Mouse (Mus musculus) heart, adult 2 months (tissue): ENCODE data around the gene Troap. TPM values are rescaled to one million over a fixed set of nuclear protein-coding genes. Genes with fewer than 3 reads are reported as not detected.
"Not testable (repeated sequence)": the region's sequence is repeated elsewhere in the genome, so short reads cannot be mapped to it uniquely, and the experiment has no call there.

Experiments used
- DNase-seq, 2 experiments: peaks; one replicate each; pipeline ENCODE4 v3.0.0; 2021
- H3K27ac ChIP-seq: fragments of 200-600 bp; 2 replicates; pipeline ENCODE4 v1.8.1; 2022
- H3K27me3 ChIP-seq: fragments of 200-500 bp; 2 replicates; pipeline ENCODE4 v1.6.1; 2012; ENCODE audit warnings: mild to moderate bottlenecking, low read length, inconsistent platforms, mixed read lengths; ENCODE audit not compliant: control insufficient read depth, insufficient read depth
- H3K36me3 ChIP-seq: fragments of 200-500 bp; 2 replicates; pipeline ENCODE4 v1.6.1; 2012; ENCODE audit warnings: low read length, inconsistent platforms; ENCODE audit not compliant: control insufficient read depth, insufficient read depth
- H3K4me1 ChIP-seq: fragments of 200-500 bp; 2 replicates; pipeline ENCODE4 v1.6.1; 2011; ENCODE audit warnings: low read length; ENCODE audit not compliant: control insufficient read depth, insufficient read depth
- H3K4me3 ChIP-seq: fragments of 200-600 bp; 2 replicates; pipeline ENCODE4 v1.8.1; 2022
- H3K79me2 ChIP-seq: fragments of 200-500 bp; replicated peaks from 2 replicates; pipeline ENCODE4 v1.6.1; 2012; ENCODE audit warnings: mild to moderate bottlenecking, inconsistent platforms, low read length, moderate library complexity, mixed read lengths; ENCODE audit not compliant: control insufficient read depth, insufficient read depth
- H3K9ac ChIP-seq: fragments of 200-500 bp; 2 replicates; pipeline ENCODE4 v1.6.1; 2012; ENCODE audit warnings: low read depth, mild to moderate bottlenecking, control low read depth, inconsistent platforms, low read length, mixed read lengths
- CTCF ChIP-seq: fragments of 200-600 bp; IDR thresholded peaks from 2 replicates; pipeline ENCODE4 v1.8.1; 2022; ENCODE audit warnings: antibody characterized with exemption, mild to moderate bottlenecking, moderate library complexity
- EP300 ChIP-seq: fragments of 200-500 bp; IDR thresholded peaks from 2 replicates; pipeline ENCODE4 v1.6.1; 2011; ENCODE audit warnings: low read depth, low read length, control low read depth; ENCODE audit not compliant: insufficient read depth
- POLR2A ChIP-seq: fragments of 200-500 bp; IDR thresholded peaks from 2 replicates; pipeline ENCODE4 v1.6.1; 2011; ENCODE audit warnings: mild to moderate bottlenecking, low read depth, low read length, control low read depth; ENCODE audit not compliant: insufficient read depth
- WGBS: fragments of 180-500 bp; shearing (Covaris S2); methylation state at CpG from one replicate; pipeline ENCODE4 v1.1.7; 2018; 5-methylcytosine and 5-hydroxymethylcytosine counted together
- intact Hi-C: fragments of 180-260 bp; cut with DNase I; formaldehyde crosslinking; loops from one replicate; pipeline ENCODE4 v1.15.1; 2025
- polyA plus RNA-seq: library from polyadenylated mRNA; depleted of rRNA; stranded (reverse); fragments of >200 nt; gene quantifications from 2 replicates; pipeline ENCODE4 v1.2.3, GENCODE M21; 2012
- total RNA-seq, 2 experiments: library from RNA; stranded (reverse); gene quantifications; 2 replicates each; pipeline ENCODE4 v1.2.3; 2021

Troap gene
- total and polyA plus RNA-seq, 3 experiments: 0.31 to 0.53 TPM; not detected in 1

GRCm38 (mm10) chr15:99074600-99075333, 392 bp downstream of the Troap start:
- Histone ChIP-seq H3K79me2 (no peaks in the 10 kb centered on the region), H3K36me3 (no peaks in the 10 kb centered on the region), H3K9ac (peak overlapping the region; percentile 64), H3K27ac (peak overlapping the region; percentile 86), H3K4me1 (peaks cover 2% of the 10 kb centered on the region), H3K27me3 (no peaks in the 10 kb centered on the region), H3K4me3 (peak overlapping the region; percentile 77)
- TF ChIP-seq POLR2A (peak; percentile 90), CTCF (no peak), EP300 (0 out of 2 replicates have a peak, but pooled peaks have one; percentile 30)
- WGBS: under 1% methylated on average over 44 of the region's 44 CpGs
- DNase-seq: peak; percentile 97 to 98
- intact Hi-C loops: no loop called here

- intact Hi-C loops, H3K9ac ChIP-seq, H3K27me3 ChIP-seq, DNase-seq, H3K4me1 ChIP-seq, H3K79me2 ChIP-seq, H3K4me3 ChIP-seq, H3K27ac ChIP-seq, H3K36me3 ChIP-seq: not testable (repeated sequence)
- 97% methylated on average over 3 of the region's 3 CpGs for WGBS
Observed at GRCm38 (mm10) chr15:99076011-99076410, 1.6 kb downstream of the Troap start.

- intact Hi-C loops: no loop called here
- Histone ChIP-seq H3K4me1 (peaks cover 2% of the 10 kb centered on the region), H3K27me3 (no peaks in the 10 kb centered on the region), H3K27ac (no peak overlapping the region), H3K4me3 (no peak overlapping the region), H3K9ac (no peak overlapping the region), H3K79me2 (no peaks in the 10 kb centered on the region), H3K36me3 (no peaks in the 10 kb centered on the region)
- DNase-seq: no peak
- no peak for TF ChIP-seq EP300
- no peak for TF ChIP-seq POLR2A
- TF ChIP-seq CTCF: no peak
- WGBS: 52% methylated on average over 15 of the region's 15 CpGs
Observed at GRCm38 (mm10) chr15:99078181-99078910, 4.0 kb downstream of the Troap start.

- no peak overlapping the region for H3K9ac ChIP-seq
- H3K4me3 ChIP-seq: no peak overlapping the region
- WGBS: 76% methylated on average over 3 of the region's 3 CpGs
- H3K27ac ChIP-seq: no peak overlapping the region
- H3K27me3 ChIP-seq: no peaks in the 10 kb centered on the region
- TF ChIP-seq EP300: no peak
- TF ChIP-seq CTCF: no peak
- TF ChIP-seq POLR2A: no peak
- H3K79me2 ChIP-seq: no peaks in the 10 kb centered on the region
- H3K4me1 ChIP-seq: no peaks in the 10 kb centered on the region
- H3K36me3 ChIP-seq: no peaks in the 10 kb centered on the region
- DNase-seq: no peak
- intact Hi-C loops: loop anchor here (5.0 kb wide), 2 partner anchors 57 to 182 kb away; no protein-coding TSS in a partner anchor
Observed at GRCm38 (mm10) chr15:99079804-99080203, 5.4 kb downstream of the Troap start.

GRCm38 (mm10) chr15:99082322-99082721, 7.9 kb downstream of the Troap start:
- peaks cover 2% of the 10 kb centered on the region for H3K27me3 ChIP-seq
- WGBS: 95% methylated on average over 12 of the region's 12 CpGs
- H3K9ac ChIP-seq: no peak overlapping the region
- H3K27ac ChIP-seq: no peak overlapping the region
- no peak overlapping the region for H3K4me3 ChIP-seq
- no peaks in the 10 kb centered on the region for H3K36me3 ChIP-seq
- no peak for DNase-seq
- no peaks in the 10 kb centered on the region for H3K4me1 ChIP-seq
- TF ChIP-seq EP300 (no peak), POLR2A (no peak), CTCF (no peak)
- no peaks in the 10 kb centered on the region for H3K79me2 ChIP-seq
- intact Hi-C loops: loop anchor here (5.0 kb wide), 2 partner anchors 55 to 180 kb away; no protein-coding TSS in a partner anchor

- 91% methylated on average over 16 of the region's 16 CpGs for WGBS
- intact Hi-C loops: loop anchor here (5.0 kb wide), 2 partner anchors 54 to 179 kb away; no protein-coding TSS in a partner anchor
- H3K79me2 ChIP-seq: no peaks in the 10 kb centered on the region
- H3K27me3 ChIP-seq: peaks cover 6% of the 10 kb centered on the region
- TF ChIP-seq CTCF: no peak
- TF ChIP-seq POLR2A: no peak
- no peak for TF ChIP-seq EP300
- no peaks in the 10 kb centered on the region for H3K36me3 ChIP-seq
- H3K9ac ChIP-seq: no peak overlapping the region
- H3K27ac ChIP-seq: no peak overlapping the region
- no peaks in the 10 kb centered on the region for H3K4me1 ChIP-seq
- H3K4me3 ChIP-seq: no peak overlapping the region
- DNase-seq: no peak
Observed at GRCm38 (mm10) chr15:99082840-99083239, 8.5 kb downstream of the Troap start.
